Mouse (Mus musculus) T-helper 17 cell (primary cell): ENCODE measurements around the gene Serpina7.

Experiments used
- in situ Hi-C, 2 experiments: fragments of 300-600 bp; cut with MboI, MseI; formaldehyde crosslinking; loops; 1 replicate in 1 of 2; 2 replicates in 1 of 2; pipeline ENCODE4 v1.15.1; 2025; ENCODE audit warnings: high pct_unique_total_duplicates in 2 of 2

The Serpina7 gene

GRCm38 (mm10) chrX:139085077-139085476, at the start of gene Serpina7:
Serpina7 (minus strand) TSS chrX:139085236.
- in situ Hi-C loops: no loop called here

DNA sequence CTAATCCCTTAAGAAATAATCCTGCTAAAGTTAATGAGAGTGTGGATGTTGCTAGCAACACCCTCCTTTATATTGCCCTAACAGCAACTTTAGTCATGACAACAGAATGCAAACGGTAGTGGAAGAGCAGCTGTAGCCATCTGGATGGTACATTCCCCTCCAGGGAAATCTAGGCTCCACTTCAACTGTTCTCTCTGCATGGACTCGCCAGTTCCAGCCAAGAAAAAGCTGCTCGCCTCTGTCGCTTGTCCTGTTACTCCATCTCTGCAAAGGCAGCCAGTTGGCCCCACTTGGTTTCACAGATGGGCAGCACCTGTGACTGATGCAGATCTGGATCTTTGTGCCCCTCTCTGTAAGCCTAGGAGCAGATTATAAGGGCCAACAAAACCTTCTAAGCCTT, 49.0 kb upstream of the Serpina7 start:
- in situ Hi-C loops: loop anchor here in 1 of 2 experiments (10.0 kb wide), 1 partner anchor 1599 kb away; no protein-coding TSS in a partner anchor

GRCm38 (mm10) chrX:139097197-139097596, 12.2 kb upstream of the Serpina7 start:
- in situ Hi-C loops: no loop called here

DNA sequence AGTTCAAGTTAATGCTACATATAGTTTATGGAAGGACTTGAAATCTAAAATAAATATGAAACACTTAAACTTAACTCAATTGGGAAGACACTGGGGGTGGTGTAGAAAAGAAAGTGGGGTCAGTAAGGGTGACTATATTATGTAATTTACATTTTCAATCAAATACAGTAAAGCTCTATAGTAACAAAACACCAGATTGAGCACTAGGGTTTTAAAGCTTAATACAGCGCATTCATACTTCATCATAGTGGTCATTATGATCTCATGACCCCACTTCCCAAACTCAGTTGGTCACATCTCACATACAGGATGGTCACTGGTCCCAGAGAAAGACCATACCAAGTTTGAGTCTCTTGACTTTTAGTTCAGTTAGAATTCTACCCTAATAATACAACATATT, 907 bp upstream of the Serpina7 start, which contains the start of gene 4930513O06Rik:
TSS of gene 4930513O06Rik (plus strand) at position 301 of the 400 bp plus-strand sequence.
- in situ Hi-C loops: no loop called here

GRCm38 (mm10) chrX:139078493-139078892, 6.5 kb downstream of the Serpina7 start:
- in situ Hi-C loops: no loop called here

DNA sequence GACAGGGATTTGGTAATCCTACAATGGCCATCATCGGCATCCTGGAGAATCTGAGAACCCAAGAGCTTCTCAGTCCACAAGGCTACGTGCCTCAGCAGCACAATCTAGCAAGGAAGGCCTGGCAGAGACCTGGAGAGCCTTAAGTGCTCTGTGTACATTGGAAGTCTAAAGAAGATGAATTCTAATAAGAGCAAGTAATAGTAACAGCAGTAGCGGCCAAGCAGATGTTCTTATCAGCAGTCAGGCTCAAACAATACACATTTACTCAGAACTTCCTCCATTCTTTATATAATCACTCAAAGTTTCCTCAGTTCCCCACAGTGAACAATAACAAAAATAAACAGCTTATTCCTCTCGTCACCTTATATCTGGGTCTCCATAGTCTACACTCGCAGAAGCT, 21.0 kb downstream of the Serpina7 start:
- in situ Hi-C loops: no loop called here

- in situ Hi-C loops: no loop called here
These were observed 31.9 kb downstream of the Serpina7 start for GRCm38 (mm10) chrX:139053149-139053548.

GRCm38 (mm10) chrX:139051976-139052375, 33.1 kb downstream of the Serpina7 start:
- in situ Hi-C loops: no loop called here

- in situ Hi-C loops: no loop called here
These were observed 43.9 kb downstream of the Serpina7 start for GRCm38 (mm10) chrX:139041148-139041547.

- in situ Hi-C loops: no loop called here
These were observed 45.7 kb downstream of the Serpina7 start for GRCm38 (mm10) chrX:139039314-139039713.

GRCm38 (mm10) chrX:139037666-139038065, 47.4 kb downstream of the Serpina7 start:
- in situ Hi-C loops: no loop called here
